Mouse (Mus musculus): ENCODE measurements around the gene A530032D15Rik. TPM values are rescaled to one million over a fixed set of nuclear protein-coding genes. Genes with fewer than 3 reads are reported as not detected.
"Not testable (repeated sequence)": the region's sequence is repeated elsewhere in the genome, so short reads cannot be mapped to it uniquely, and the experiment has no call there.

Gene A530032D15Rik
- total RNA-seq (2021): under 1 TPM; 0.45 to 0.65 TPM
- long read RNA-seq, experiment 1: 0 reads
- long read RNA-seq, experiment 2: 0 reads

DNA sequence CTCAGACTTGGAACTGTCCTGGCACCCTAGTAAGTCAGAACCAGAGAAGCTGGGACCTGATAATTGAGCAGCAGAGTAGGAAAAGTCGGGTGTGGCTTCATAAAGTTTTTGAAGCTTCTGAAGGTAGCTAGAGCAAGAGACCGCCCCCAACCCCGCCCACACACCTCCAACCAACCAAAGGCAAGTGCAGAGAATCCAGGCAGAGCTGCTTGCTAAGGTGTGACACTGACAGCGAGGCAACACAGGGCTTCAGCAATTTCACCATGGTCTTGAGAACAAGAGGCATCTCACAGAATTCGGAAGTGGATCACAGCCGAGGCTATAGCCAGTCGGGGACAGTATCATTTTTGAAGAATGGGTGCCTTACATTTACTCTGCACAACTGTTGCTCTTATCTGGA is at the start of gene A530032D15Rik:
A530032D15Rik (minus strand) TSS at position 101 of the 400 bp plus-strand sequence.
- not testable (repeated sequence) for DNase-seq (ENCODE audit: low spot score in 2 of 2)

DNA sequence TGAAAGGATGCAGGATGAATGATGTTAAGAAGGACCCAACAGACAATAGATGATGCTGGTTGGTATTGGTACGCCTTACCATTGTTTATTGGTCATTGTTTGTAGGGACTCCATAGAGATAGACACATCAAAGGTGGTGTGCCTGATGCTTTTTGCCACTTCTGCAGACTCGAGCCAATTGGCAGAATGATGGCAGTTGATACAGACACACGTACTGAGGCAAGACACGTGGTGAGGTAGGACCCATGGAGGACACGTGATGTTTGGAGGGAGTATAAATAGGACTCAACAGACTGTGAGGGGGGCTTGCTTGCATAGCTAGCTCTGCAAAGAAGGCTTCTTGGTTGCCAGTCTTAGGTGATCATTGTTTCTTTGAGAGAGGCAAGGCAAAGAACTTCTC is 45.5 kb upstream of the A530032D15Rik start:
- not testable (repeated sequence) for DNase-seq (ENCODE audit: low spot score in 2 of 2)

DNA sequence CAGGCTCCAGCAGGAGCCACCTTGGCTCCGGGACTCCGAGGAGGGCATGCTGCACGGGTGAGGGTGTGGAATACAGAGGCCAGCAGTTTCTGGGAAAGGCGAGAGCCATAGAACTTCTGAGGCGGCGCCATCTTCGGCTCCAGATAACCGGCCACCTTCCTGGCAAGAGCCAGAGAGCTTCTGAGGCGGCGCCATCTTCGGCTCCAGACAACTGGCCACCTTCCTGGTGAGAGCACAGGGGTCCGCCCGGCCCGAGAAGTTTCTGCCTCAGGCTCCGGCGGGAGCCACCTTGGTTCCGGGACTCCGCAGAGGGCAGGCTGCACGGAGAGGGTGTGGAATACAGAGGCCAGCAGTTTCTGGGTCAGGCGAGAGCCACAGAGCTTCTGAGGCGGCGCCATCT is 24.0 kb upstream of the A530032D15Rik start:
- not testable (repeated sequence) for DNase-seq (ENCODE audit: low spot score in 2 of 2)

DNA sequence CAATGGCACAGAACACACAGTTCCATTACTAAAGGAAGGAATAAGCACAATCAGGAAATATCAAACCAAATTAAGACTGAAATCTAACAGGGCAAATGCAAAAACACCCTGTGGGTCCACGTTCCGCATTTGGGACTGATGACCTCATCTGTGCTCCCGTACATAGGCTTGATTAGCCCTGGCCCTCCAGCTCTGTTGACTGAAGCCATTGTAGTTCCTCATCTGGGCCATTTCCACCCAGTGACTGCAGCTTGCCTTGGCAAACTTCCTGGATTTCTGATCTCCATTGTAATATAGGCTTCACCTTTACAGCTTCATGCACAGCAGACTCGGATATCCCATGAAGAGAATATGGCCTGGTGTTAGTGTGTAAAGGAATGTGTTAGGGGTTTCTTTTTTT is 12.2 kb upstream of the A530032D15Rik start:
- not testable (repeated sequence) for DNase-seq (ENCODE audit: low spot score in 2 of 2)

DNA sequence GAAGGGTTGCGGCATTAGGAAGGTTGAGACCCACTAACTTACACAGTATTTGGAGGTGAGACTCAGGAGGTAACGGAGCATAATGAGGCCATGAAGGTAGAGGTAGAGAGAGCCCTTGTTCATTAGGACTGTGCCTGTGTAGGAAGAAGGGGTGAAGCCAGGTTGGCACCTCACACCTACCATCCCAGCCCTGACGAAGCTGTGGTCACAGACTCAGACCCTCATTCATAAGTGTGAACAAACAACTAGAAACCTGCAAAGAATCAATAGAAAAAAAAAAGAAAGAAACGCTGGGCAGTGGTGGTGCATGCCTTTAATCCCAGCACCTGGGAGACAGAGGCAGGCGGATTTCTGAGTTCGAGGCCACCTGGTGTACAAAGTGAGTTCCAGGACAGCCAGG is 8.7 kb upstream of the A530032D15Rik start:
- not testable (repeated sequence) for DNase-seq (ENCODE audit: low spot score in 2 of 2)

DNA sequence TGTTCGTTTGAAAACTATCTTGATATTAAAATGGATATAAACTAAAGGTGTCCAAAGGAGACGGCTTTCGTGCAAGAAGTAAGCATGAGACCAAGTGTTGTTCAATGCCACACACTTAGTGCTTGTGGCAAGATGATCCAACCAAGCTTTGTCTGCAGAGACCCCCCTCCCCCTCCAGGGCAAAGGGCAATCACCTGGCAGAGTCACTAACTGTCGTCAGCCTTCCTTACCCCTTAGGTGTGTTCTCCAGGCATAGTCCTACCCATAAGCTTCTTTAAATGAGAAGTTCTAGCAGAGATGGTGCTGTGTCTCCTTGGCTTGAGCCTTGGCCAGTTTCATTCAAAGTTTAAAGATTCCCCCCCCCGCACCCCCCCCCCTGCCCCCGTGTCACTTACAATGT is 7.9 kb upstream of the A530032D15Rik start:
- DNase-seq (ENCODE audit: low spot score in 2 of 2): not testable (repeated sequence)

DNA sequence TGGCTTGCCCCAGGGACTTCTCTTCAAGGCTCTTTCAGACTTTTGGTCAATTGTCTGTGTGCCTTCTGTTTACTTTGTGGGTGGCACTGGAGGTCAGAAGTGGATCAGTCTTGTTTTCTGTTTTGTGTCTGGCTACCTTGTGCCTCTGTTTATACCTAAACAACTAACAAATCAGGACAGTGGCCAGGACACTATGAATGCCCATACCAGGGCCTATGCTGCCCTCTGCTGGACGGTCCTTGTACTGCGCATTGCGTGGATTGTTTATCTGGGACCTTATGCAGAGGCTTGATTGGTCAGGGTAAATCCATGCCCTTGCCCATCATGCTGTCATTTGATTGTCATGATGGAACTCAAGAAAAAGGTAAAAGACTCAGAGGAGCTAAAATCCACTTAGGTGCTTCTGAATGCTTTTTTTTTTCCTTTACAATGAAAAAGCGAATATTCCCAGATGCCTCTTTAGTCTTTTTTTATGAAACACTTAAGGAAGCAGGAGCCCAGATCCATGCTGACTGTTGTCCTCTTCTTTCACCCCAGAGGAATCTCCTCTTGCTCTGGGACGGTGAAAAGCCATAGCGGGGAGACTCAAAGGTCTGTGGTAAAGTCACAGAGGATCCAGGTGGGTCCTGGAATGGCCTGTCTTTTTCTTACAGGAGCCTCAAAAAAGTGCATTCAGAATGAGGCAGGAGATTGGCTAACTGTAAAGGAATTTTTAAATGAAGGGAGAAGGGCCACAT is 5.2 kb upstream of the A530032D15Rik start:
- peak; percentile 43 to 72 for DNase-seq (ENCODE audit: low spot score in 2 of 2)

DNA sequence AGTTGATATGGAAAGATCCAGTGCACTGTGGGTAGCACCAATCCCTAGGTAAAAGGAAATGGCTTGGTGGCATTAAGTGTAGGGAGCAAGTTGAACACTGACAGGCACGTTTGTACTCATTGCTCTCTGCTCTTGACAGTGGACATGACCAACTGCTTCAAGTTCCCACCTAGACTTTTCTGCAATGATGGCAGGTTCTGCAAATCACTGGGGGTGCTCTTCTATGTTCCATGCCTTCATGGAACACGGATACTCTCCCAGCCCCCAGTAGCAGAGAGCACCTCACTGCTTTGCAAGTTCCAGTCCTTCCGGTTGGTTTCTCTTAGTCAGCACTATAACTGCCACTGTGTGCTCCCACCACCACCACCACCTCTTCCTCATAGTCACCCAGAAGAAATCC is 4.4 kb upstream of the A530032D15Rik start:
- not testable (repeated sequence) for DNase-seq (ENCODE audit: low spot score in 2 of 2)

DNA sequence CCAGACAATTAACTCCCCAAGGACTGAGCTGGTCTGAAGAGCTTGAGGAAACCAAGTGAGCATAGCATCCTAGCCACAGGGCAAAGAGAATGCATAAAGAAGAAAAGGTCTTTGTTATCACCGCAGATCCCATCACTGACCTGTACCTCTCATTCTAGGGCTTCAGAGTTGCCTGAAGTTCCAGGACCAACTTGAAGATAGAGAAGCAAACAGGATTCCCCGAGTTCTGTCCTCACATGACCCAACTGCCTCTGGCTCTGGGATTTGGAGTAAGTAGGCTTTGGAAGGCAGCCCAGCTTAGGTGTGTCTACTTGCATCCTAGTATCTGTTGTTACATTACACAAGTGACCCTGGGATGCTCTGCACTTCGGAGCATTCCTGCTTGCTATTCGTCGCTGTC is 3.2 kb upstream of the A530032D15Rik start:
- not testable (repeated sequence) for DNase-seq (ENCODE audit: low spot score in 2 of 2)

DNA sequence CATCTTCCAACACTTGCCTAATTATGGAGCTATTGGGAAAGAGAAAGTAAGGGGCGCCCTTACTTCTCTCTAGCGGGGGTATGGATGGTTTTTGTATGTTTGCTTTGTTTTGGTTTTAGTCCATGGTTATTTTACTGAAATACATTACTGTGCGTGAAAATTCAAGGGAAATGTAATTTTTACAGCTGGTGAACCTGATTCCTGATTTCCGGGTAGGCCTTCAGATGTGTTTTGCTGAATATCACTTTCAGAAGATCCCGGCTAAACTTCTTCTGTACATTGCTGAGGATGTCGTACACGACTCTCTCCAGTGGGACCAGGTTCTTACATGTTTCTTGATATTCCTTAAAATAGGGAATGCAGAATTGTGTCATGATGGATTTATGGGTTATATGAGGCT is 2.6 kb upstream of the A530032D15Rik start:
- DNase-seq (ENCODE audit: low spot score in 2 of 2): not testable (repeated sequence)

DNA sequence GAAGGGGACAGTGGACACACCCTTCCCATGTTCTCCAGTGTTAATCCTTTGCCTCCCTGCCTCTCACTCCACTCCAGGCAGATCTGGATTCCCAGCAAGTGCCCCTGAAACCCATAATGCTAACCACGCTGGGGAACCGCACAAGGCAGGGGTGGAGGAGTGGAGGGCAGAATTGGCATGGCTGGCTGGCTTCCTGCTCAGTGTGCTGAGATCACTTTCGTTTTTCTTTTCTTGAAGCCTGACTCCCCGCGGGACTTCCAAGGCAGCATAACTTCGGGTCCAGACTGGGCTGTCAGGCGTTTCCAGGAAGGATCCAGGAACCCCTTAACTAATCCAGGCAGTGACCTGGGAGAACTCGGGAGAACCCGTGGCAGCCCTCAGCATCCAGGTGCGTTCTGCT is 1.9 kb upstream of the A530032D15Rik start:
- not testable (repeated sequence) for DNase-seq (ENCODE audit: low spot score in 2 of 2)

DNA sequence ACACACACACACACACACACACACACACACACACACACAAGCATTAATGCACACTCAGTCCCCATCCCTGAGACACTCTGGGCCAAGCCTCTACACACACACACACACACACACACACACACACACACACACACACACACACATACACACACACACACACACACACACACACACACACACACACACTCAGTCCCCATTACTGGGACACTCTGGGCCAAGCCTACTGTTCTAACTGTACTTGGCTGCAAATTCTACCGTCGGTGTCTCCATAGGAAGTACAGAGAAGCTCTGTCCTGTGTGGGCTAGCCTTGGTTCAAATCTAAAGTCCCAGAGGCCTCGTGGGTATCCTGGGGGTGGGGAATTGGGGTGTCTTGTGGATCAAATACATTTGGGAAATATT is 1.2 kb upstream of the A530032D15Rik start:
- not testable (repeated sequence) for DNase-seq (ENCODE audit: low spot score in 2 of 2)

DNA sequence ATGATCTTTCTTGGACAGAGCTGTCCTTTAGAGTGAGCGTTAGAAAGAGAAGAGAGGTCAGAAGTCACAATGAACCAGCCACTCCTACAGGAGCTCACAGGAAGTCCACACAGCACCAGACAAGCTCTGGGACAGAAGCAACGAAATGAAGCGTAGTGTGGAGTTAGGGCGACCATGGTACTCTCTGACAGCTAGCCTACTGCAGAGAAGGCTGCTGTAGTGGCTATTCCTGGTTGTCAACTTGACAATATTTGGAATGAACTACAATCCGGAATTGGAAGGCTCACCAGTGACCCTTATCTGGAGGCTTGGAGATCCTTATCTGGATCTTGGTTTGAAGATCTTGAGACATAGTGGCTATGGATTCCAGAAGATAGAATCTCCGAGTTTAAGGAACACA is 3.6 kb downstream of the A530032D15Rik start:
- not testable (repeated sequence) for DNase-seq (ENCODE audit: low spot score in 2 of 2)

DNA sequence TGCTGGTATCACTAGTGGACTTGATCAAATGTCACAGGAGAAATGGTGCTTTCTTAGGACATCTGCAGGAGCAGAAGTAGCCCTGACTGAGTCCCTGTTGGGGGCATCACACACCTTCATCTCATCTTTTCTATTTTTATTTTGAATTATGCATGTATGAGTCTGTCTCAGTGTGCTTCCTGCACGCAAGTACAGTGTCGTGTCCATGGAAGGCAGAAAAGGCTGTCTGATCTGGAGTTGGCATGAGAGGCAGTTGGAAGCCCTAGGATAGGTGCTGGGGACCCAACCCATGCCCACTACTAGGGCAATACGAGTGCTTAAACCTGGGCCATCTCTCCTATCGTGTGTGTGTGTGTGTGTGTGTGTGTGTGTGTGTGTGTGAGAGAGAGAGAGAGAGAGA is 4.3 kb downstream of the A530032D15Rik start:
- DNase-seq (ENCODE audit: low spot score in 2 of 2): not testable (repeated sequence)

DNA sequence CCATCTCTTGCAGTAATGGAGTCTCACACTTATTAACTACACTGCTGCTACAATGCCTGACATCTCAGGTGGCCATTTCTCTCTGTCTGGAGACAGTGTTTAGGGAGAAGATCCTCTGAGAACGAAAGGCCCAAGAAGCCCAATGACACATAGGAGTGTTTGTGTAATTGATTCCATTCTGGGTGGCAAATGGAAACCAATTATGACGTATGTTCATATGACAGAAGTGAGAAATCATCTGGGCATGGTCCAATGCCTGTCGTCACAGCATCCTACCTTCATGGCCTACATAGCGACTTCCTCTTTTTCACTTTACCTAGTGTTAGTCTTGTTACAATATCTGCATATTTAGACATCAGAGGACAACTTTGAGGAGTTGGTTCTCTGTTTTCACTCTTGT is 7.9 kb downstream of the A530032D15Rik start:
- not testable (repeated sequence) for DNase-seq (ENCODE audit: low spot score in 2 of 2)

DNA sequence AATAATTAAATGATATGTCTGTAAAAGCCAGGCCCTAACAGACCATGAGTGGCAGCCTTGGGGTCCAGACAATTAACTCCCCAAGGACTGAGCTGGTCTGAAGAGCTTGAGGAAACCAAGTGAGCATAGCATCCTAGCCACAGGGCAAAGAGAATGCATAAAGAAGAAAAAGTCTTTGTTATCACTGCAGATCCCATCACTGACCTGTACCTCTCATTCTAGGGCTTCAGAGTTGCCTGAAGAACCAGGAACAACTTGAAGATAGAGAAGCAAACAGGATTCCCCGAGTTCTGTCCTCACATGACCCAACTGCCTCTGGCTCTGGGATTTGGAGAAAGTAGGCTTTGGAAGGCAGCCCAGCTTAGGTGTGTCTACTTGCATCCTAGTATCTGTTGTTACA is 9.8 kb downstream of the A530032D15Rik start, which contains the start of gene Gm10553:
Gm10553 (plus strand) TSS at position 301 of the 400 bp plus-strand sequence.
- DNase-seq (ENCODE audit: low spot score in 2 of 2): not testable (repeated sequence)

DNA sequence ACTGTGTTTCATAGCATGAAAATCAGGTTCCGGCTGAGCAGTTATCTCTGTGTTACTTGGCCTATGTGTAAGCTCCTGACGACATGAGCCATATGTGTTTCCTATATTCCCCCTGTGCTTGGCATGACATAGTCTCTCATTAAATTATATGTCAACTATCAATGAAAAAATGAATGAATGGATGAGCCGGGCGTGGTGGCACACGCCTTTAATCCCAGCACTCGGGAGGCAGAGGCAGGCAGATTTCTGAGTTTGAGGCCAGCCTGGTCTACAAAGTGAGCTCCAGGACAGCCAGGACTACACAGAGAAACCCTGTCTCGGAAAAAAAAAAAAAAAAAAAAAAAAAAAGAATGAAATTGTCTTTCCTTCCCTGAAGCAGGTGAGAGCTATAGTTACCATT is 10.6 kb downstream of the A530032D15Rik start:
- not testable (repeated sequence) for DNase-seq (ENCODE audit: low spot score in 2 of 2)

DNA sequence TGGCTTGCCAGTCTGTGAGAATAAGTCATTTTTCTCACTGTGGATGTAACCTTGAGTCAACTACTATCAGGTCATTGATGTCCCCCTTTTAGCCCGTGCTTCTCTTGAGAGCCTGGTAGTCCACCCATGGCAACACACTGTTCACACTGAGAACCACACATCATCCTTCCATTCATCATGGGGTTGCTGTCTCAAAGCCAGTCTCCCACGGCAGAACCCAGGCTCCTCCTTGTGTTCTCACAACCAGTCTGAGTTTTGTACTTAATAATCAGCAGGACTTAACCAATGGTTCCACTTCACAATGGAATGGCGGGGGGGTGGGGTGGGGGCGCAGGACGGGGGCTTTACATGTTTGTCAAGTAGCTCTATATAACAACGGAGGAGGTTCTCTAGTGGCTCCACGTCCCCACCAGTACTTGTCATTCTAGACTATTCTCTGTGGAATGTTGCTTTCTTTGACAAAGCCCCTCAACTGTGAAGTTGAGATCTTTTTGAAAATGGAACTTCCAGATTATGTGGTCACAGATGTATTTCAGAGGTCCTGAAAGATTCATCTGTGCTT is 16.6 kb downstream of the A530032D15Rik start:
- not testable (repeated sequence) for DNase-seq (ENCODE audit: low spot score in 2 of 2)

DNA sequence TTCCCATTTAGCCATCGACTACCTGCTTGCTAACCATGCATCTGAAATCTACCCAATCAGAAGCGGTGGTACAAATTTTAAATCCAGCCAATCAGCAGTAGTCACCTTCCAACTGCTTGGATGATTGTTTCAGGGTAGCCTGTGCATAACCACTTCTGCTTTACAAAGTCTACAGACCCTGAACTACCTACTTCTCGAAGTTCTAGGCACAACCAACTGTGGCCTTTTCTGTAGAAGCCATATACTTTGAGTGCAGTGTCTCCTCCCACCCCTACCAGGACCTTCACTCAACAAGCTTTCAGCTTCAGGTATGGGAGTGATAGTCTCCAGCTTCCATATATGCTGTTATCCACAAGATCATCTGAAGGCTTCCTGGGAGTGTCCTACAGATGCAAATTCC is 17.5 kb downstream of the A530032D15Rik start:
- DNase-seq (ENCODE audit: low spot score in 2 of 2): not testable (repeated sequence)

DNA sequence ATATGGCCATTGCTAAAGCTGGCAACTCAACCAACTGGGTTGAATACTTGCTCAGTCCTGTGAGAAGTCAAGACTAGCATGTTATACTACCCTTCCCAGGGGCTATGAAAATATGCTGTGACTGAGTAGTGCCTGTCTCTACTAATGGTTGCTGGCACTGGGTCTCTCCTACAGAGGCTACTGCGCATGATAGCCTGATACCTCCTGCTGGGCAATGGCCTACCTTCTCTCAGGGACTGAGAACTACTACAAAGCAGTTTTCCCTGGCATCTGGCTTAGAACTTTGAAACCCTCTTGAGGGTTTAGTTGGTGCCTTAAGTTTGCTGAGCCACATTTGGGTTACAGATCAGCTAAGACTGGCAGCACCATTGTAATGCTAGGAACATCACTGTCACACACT is 23.4 kb downstream of the A530032D15Rik start:
- DNase-seq (ENCODE audit: low spot score in 2 of 2): not testable (repeated sequence)

DNA sequence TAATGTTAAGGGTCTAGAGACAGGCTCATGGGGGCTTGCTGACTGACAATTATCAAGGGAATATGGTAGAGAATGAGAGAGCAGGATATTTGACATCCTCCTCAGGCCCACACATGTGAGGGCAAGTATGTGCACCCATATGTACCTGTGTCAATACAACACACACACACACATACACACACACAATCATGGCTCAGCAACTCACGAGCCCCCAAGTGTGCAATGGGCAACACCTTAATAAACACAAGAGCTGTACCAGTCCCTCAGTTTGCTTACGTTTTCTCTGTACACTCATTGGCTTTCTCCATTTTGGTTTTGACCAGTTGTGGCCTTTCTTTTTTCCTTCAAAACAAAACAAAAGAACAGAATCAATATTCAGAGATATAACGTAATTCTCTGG is 24.9 kb downstream of the A530032D15Rik start:
- DNase-seq (ENCODE audit: low spot score in 2 of 2): not testable (repeated sequence)

DNA sequence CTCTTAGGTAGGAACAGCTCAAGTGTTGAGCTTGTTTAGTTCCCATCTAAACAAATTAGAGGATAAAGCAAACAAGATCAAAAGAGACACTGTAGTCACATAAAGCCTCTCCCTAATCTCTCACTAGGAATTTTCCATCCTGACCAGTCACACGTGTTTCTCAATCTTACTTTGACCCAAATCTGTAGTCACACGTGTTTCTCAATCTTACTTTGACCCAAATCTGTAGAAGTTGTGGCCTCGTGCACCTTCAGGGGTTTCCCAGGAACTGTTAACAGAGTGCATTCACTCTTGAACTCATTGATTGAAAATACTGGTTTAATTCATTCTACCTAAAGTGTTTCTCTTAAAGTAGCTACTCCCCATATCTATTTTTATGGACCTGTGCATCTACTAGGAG is 36.6 kb downstream of the A530032D15Rik start:
- DNase-seq (ENCODE audit: low spot score in 2 of 2): not testable (repeated sequence)

Data from left cerebral cortex, adult 18-20 months (tissue).